In the genomic region with DNA sequence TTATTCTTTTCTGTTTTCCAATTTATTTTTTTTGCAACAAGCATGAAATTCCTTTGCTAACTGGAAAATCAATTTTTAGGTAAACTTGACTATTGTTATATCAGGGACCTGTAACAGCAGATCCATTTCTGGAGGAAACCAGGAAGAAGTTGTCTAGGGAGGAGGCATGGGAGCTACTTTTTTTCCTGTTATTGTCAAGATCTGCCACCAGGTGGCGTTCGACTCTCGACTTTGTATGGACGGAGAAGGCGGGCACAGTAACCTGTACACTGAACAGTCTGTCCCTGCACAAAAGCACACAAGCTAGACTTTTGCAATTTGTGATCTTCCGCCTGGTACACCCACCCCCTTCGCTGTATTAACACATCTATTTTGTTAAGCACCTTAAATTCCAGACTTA, we compare ENCODE assay signal across 8 mouse cellular contexts. TPM values are rescaled to one million over a fixed set of nuclear protein-coding genes. Genes with fewer than 3 reads are reported as not detected.
DNase-seq lines count a peak whose midpoint lies in the region; ATAC-seq and TF ChIP-seq lines count a peak whose summit lies in the region.

No protein-coding gene starts in this region.

- H3K4me1 ChIP-seq in embryonic facial prominence, embryonic 14.5 days (ENCODE audit: control insufficient read depth, insufficient read depth, low read length) = no peaks in the 10 kb centered on the region
- H3K4me1 ChIP-seq in lung, adult 2 months (ENCODE audit: control insufficient read depth, insufficient read depth, low read length) = peaks cover 2% of the 10 kb centered on the region

- no peaks in the 10 kb centered on the region for H3K36me3 ChIP-seq in embryonic facial prominence, embryonic 14.5 days (ENCODE audit: control insufficient read depth, insufficient read depth, low read length)

- no peak overlapping the region for H3K27ac ChIP-seq in embryonic facial prominence, embryonic 14.5 days (replicated peaks; ENCODE audit: low read depth, low read length)

- no peaks in the 10 kb centered on the region for H3K9me3 ChIP-seq in embryonic facial prominence, embryonic 14.5 days (ENCODE audit: control insufficient read depth, low read length)

- DNase-seq in 3134 (ENCODE audit: extremely low read depth, insufficient read length, low spot score) = peak; percentile 15
- peak; percentile 73 for DNase-seq in A20 (ENCODE audit: low read depth, low spot score)
- peak; percentile 62 to 79 for DNase-seq in adrenal gland, postnatal 36 days
- peak; percentile 78 for DNase-seq in embryonic facial prominence, embryonic 14.5 days (ENCODE audit: low spot score)
- DNase-seq in kidney, adult 9 months = peak; percentile 76
- DNase-seq in lung, adult 2 months = peak; percentile 62
- DNase-seq in right cerebral cortex, adult 2 months (ENCODE audit: low spot score in 2 of 2) = peak; percentile 79

- H3K27me3 ChIP-seq in embryonic facial prominence, embryonic 14.5 days (replicated peaks; ENCODE audit: control insufficient read depth, insufficient read depth, low read length) = no peaks in the 10 kb centered on the region

- no peak for TF ChIP-seq POLR2A in lung, adult 2 months (IDR thresholded peaks at IDR 0.05; ENCODE audit: borderline replicate concordance, extremely low read depth, low read depth, low read length)

- 4% methylated on average over 7 of the region's 7 CpGs for WGBS in embryonic facial prominence, embryonic 14.5 days
- 4% methylated on average over 7 of the region's 7 CpGs for WGBS in lung, adult 2 months

- H3K4me2 ChIP-seq in embryonic facial prominence, embryonic 14.5 days (ENCODE audit: low read depth, low read length) = no peak overlapping the region

- H3K9ac ChIP-seq in embryonic facial prominence, embryonic 14.5 days (ENCODE audit: low read depth, low read length) = no peak overlapping the region

- ATAC-seq in embryonic facial prominence, embryonic 14.5 days (ENCODE audit: low read depth) = 0 out of 2 replicates have a peak, but pooled peaks have one; percentile 12
- no peak for ATAC-seq in activated CD4-positive, CD25-positive, alpha-beta regulatory T cell, adult 4 months

- peak; percentile 74 for TF ChIP-seq CTCF in lung, adult 2 months (IDR thresholded peaks at IDR 0.05; ENCODE audit: insufficient read depth, low read length)

- H3K4me3 ChIP-seq in embryonic facial prominence, embryonic 14.5 days (ENCODE audit: low read depth, low read length) = no peak overlapping the region
- no peak overlapping the region for H3K4me3 ChIP-seq in lung, adult 2 months (replicated peaks; ENCODE audit: extremely low read depth, low read depth, low read length)

RNA-seq across cellular contexts. Expression of a gene that starts 4.2 kb away (rescaled TPM):
- 10 to 100 TPM in 1 of 2 experiments, 1 to 10 TPM in 1; 1.7 to 23.0 TPM for total RNA-seq in adrenal gland, postnatal 36 days (2021)
- polyA plus RNA-seq in embryonic facial prominence, embryonic 14.5 days (2014; fragmentation: Nextera tagmentation; extraction: Ambion mirVana) = 1.8 and 2.0 TPM in 2 replicates
- 1.3 and 1.7 TPM in 2 replicates for polyA plus RNA-seq in lung, adult 2 months (2012; rRNA removed)
- not detected for polyA plus RNA-seq in activated CD4-positive, CD25-positive, alpha-beta regulatory T cell, adult 4 months (2017; shearing (Covaris generic))

Comparison
In these comparisons a context has a peak if more than half of its experiments do, and no peak if none do; other contexts are left out.
1. DNase-seq: peak in every context shown above with its lines; median percentile 79 in right cerebral cortex, adult 2 months; 78 in embryonic facial prominence, embryonic 14.5 days; 76 in kidney, adult 9 months; 73 in A20; 70 in adrenal gland, postnatal 36 days; 62 in lung, adult 2 months; 15 in 3134.